Mouse (Mus musculus): ENCODE results near the gene Hoxb4. TPM values are rescaled to one million over a fixed set of nuclear protein-coding genes. Genes with fewer than 3 reads are reported as not detected.

Hoxb4 gene
- total RNA-seq (2021): not detected
- long read RNA-seq: 0 reads

- DNase-seq (ENCODE audit: low spot score in 2 of 2): no peak
Measured at GRCm38 (mm10) chr11:96317608-96318367, at the start of gene Hoxb4. TSS of gene Hoxb4 (plus strand) at chr11:96318267.

DNA sequence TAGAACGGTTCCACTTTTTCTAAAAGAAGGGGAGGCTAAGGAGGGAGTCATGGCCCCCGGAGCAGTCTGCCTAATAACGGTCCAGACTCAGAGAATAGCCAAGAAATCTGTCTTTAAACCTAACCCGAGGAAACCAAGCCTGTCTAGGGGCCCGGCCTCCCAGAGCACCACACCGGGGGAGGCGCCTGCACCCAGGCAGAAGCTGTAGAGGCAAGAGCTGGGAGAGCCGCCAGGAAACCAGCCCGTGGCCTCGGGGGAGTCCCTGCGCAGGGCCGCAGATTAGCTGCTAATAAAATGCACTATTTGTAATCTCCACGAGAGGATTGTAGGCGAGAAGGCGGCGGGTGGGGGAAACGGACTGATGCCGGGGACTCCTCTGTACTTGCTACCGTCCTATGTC is 48.2 kb upstream of the Hoxb4 start:
- DNase-seq (ENCODE audit: low spot score in 2 of 2): no peak

GRCm38 (mm10) chr11:96270996-96271540 is 47.0 kb upstream of the Hoxb4 start, which contains the start of gene Hoxb9:
TSS of gene Hoxb9 (plus strand) at chr11:96271457.
- no peak for DNase-seq (ENCODE audit: low spot score in 2 of 2)

GRCm38 (mm10) chr11:96271541-96272011 is 46.5 kb upstream of the Hoxb4 start:
- no peak for DNase-seq (ENCODE audit: low spot score in 2 of 2)

DNA sequence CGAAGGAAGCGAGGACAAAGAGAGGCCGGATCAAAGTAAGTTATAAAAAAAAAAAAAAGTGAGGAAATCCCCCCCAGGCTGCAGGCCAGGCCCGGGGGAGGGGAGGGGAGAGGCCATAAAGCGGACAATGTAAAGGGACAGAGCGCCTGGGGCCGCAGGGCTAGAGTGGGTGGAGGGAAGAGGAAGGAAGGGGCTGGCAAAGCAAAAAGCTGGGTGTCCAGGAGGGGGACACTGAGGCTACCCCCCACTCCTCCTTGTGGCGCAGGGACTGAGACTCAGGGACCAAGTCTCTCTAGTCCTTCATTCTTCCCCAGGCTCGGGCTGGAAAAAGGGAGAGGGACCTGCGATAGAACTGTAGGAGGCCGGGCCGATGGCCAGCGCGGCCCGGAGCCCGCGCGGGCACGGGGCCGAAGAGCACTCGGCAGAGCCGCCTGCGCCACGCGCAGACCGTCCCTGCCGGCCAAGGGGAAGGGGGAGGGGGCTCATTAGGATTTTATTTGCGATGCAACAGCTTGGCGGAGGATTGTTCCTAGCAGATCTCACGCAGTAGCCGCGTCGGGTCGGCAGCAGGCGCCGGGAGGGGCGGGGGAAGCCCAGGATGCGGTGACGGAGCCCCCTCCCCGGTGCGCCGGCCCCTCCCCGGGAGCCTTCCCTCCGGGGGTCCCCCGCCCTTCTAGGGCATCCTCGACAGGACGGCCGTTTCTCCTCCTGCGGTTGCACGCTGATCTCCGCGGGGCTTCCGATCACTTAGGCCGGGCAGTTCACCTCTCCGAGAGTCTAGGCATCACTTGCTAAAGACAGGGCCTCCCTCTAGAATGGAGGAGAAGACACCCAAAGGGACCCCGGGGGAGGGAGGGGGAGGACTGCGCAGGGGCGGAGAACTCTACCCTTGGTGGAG is 45.8 kb upstream of the Hoxb4 start:
- DNase-seq (ENCODE audit: low spot score in 2 of 2): no peak

DNA sequence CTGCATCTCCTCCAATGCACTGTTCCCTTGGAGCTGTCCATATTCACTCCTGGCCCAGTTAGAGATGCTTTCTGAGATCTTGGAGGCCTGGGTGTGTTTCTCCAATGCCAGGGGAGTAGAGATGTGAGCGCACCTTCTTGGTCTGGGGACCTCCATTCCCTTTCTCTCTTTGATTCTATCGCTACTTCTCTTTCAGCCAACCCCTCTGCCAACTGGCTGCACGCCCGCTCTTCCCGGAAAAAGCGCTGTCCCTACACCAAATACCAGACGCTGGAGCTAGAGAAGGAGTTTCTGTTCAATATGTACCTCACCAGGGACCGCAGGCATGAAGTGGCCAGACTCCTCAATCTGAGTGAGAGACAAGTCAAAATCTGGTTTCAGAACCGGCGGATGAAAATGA is 43.6 kb upstream of the Hoxb4 start:
- no peak for DNase-seq (ENCODE audit: low spot score in 2 of 2)

DNA sequence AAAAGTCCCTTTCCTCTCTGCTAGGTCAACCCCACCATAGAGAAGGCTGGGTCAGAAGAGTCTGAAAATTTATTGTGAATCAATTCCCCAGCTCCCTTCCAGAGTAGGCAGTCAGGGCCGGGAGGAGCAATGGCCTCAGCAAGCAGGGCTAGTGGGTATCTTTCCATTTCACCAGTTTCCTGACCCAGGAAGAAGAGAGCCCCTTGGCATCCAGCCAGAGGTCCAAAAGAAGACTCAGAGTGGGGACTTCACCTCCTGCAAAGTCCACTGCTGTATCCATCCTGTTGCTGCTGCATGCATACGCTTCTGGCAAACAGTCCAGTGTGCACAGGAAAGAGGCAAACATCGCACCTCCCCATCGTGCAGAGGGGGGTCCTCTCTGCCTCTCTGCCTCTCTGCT is 42.2 kb upstream of the Hoxb4 start:
- no peak for DNase-seq (ENCODE audit: low spot score in 2 of 2)

DNA sequence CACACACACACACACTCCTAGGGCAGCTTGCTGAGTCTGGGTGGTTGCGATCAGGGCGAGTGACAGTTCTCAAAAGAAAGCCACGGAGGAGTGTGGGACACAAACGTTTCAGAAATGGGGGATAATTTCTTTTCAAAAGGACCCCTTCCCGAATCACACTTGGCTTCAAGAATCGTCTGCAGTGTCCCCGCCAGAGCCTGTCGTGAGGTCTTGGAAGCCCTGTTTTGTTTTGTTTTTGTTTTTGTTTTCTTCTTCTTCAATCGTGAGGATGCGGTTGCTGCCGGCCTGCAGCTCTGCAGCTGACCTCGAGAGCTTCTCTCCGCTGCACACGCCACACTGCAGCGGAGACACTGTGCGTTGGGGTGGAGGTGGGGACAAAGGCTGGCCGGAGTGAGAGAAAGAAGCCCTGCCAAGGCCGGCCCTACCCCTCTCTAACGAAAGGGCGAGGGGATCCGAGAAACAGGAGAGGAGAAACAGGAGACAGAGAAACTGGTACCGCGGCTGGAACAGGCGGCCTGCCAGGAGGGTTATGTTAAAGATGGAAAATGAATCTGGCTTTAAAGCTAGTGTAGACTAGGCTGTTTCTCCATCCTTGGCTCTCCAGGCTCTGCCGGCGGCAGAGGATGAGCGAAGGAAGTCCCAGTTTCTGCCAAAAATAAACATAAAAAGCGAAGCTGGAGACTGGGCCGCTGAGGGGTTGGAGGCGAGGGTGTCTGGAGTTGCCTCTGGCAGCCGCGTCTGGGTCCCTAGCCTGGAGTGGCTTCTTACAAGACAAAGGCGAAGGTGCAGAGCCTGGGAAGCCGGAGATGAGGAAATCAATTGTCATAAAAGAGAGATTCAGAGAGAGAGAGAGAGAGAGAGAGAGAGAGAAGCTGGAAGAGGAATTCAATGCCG is 40.7 kb upstream of the Hoxb4 start:
- no peak for DNase-seq (ENCODE audit: low spot score in 2 of 2)

DNA sequence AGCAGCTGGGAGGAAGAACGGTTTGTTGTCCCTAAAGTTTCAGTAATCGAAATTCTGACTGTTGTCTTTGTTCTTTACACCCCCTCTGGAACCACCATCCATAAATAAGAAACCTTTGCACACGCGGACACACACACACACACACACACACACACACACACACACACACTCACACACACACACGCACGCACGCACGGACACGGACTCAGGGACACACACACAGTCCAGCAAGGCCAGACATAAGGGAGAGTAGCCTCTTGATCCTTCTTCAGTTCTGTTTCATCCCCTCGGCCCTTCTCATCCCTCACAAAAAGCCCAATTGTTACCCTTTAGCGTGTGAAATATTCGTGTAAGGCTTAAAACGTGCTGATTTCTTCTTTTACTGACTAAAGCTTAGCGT is 39.7 kb upstream of the Hoxb4 start:
- DNase-seq (ENCODE audit: low spot score in 2 of 2): no peak

- DNase-seq (ENCODE audit: low spot score in 2 of 2): peak; percentile 69 to 88
Measured at GRCm38 (mm10) chr11:96278773-96279172, 39.3 kb upstream of the Hoxb4 start.

- no peak for DNase-seq (ENCODE audit: low spot score in 2 of 2)
Measured at GRCm38 (mm10) chr11:96279421-96280233, 38.4 kb upstream of the Hoxb4 start.

DNA sequence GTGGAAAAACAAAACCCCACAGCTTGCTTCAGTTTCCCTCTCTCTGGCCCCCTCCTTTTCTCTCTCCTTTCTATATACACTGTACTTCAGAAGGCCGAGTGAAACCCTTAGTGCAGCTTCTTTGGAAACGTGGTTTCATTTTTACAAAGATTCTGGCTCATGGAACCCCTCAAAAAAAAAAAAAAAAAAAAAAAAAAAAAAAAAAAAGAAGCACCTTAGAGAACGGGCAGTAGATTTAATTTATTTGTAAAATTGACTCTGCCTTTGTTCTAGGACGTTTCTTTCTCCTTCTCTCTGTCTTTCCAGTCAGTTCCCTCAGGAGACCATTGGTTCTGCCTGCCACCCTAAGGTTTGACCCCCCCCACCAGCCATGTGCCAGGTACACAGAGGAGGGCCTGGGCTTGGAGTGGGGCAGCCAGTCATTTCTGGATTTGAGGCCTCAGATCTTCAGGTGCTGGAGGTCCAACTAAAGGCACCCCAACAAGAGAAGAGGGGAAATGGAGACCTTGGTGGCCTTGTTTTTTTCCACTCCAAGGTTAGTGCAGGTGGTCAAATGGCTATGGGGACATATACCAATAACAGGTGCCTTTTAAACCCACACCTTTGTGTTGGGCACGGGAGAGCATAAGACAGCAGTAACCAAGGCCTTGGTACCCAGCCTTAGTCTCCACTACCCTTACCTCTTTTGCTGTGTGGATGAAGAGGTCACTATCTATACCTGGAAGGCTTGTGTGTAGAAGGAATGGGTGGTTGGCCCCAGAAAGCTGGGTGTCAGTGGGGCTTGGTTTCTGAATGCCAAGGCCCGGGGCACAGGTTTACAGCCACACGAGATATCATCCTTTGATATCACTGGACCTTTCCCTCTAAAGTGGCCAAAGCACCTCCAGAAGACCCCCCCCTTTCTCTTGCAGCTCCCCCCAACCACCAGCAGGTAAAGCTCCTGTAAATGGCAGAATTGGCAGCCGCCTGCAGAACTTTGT is 37.4 kb upstream of the Hoxb4 start:
- DNase-seq (ENCODE audit: low spot score in 2 of 2): no peak

DNA sequence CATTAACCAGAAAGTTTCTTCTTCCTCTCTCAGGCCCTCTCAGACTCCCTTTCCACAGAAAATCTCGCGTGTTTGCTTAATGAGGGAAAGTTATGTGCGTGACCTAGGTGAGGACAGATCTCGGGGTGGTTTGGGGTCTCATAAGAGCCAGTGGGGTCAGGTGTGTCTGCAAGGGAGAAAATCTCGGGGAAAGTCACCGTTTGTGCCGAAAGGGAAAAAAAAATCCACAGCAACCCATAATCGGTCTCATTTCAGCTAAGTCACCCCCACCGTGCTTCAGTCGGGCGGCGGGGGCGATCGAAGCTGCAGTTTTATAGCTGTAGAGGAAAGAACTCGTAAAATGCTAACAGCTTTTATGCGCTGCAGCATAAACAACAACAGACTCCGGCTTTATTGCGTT is 36.7 kb upstream of the Hoxb4 start:
- DNase-seq (ENCODE audit: low spot score in 2 of 2): no peak

GRCm38 (mm10) chr11:96281855-96282570 is 36.1 kb upstream of the Hoxb4 start, which contains the start of gene Hoxb8:
TSS of gene Hoxb8 (plus strand) at chr11:96281905.
- DNase-seq (ENCODE audit: low spot score in 2 of 2): no peak

DNA sequence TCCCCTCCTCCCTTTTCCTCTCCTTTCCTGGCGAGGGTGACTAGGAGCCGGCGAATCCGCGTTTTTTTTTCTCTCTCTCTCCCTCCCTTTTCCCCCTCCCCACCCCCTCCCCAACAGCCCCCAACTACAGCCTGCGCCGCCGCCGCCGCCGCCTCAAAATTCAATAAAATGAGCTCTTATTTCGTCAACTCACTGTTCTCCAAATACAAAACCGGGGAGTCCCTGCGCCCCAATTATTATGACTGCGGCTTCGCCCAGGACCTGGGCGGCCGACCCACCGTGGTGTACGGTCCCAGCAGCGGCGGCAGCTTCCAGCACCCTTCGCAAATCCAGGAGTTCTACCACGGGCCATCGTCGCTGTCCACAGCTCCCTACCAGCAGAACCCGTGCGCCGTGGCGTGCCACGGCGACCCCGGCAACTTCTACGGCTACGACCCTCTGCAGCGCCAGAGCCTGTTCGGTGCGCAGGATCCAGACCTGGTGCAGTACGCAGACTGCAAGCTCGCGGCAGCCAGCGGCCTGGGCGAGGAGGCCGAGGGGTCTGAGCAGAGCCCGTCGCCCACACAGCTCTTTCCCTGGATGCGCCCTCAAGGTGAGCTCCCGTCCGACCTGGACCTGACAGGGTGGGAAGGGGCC is 35.2 kb upstream of the Hoxb4 start:
- no peak for DNase-seq (ENCODE audit: low spot score in 2 of 2)

DNA sequence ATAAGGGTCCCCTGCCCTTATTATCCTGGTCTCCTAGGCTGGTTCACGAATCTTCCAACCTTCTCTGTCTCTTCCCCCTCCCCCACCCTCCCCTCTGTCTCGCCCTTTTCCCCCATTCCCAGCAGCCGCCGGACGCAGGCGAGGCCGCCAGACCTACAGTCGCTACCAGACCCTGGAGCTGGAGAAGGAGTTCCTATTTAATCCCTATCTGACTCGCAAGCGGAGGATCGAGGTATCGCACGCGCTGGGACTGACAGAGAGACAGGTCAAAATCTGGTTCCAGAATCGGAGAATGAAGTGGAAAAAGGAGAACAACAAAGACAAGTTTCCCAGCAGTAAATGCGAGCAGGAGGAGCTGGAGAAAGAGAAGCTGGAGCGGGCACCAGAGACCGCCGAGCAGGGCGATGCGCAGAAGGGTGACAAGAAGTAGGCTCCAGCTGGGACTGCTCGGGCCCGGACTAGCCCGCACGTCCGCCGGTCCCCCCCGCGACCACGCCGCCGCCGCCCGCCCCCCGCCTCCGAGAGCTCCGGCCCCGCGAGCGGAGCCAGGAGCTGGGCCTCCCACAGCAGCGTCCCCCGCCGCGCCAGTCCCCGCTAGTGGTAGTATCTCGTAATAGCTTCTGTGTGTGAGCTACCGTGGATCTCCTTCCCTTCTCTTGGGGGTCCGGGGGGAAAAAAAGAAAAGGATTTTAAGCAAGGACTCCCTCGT is 33.9 kb upstream of the Hoxb4 start:
- no peak for DNase-seq (ENCODE audit: low spot score in 2 of 2)

All from layer of hippocampus, adult 18-20 months (tissue).